Mouse (Mus musculus) left cerebral cortex, adult 9 months (tissue): Measurements from ENCODE around the gene Flt3l.
"Not testable (repeated sequence)": the region's sequence is repeated elsewhere in the genome, so short reads cannot be mapped to it uniquely, and the experiment has no call there.

Experiments used
- DNase-seq, 2 experiments: peaks; one replicate each; pipeline ENCODE4 v3.0.0; 2022; ENCODE audit warnings: low spot score in 2 of 2

The Flt3l gene

DNA sequence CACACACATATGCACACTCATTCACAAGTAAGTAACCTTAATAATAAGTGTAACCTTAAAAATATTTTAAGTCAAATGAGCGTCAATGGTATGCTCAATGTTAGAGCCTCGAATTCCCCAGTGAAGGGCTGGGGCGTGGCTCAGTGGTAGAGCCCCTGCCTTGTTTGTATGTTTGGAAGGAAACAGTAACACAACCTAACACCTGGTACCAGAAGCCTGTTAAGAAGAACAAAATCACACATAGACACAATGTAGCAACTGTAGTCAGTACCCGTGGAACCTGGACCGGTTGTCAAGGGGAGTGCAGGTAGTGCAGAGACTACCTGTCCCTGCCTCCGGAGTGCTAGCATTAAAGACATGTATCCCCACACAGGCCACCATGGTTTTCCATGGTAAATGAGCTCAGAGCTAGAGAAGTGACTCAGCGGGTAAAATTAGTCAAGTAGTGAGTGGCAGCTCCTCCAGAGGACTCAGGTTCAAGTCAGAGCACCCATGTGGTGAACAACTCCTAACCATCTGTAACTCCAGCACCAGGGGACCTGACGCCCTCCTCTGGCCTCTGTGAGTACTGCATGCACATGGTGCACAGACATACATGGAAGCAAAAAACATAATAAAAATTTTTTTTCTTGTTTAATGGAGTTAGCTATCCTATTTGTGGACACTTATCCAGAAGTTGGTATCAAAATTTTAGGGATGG is 37.5 kb downstream of the Flt3l start:
- no peak for DNase-seq

DNA sequence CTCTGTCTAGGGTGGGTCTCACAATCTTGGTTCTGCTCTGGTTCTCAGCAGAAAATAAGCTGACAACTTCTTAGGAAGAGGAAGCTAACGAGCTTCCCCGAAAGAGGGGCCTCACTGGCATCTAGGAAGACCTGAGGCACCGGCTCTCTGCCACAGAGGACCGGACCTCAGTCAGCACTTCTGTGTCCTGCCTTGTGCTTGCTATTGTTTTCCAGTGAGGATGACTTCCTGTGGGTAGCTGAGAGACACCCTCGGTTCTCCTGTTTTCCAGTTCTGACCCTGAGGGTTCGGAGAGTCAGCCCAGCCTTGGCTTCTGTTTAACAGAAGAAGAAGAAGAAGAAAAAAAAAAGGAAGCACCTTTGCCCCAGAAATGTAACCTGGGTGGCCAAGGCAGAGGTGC is 38.8 kb downstream of the Flt3l start:
- DNase-seq = no peak

DNA sequence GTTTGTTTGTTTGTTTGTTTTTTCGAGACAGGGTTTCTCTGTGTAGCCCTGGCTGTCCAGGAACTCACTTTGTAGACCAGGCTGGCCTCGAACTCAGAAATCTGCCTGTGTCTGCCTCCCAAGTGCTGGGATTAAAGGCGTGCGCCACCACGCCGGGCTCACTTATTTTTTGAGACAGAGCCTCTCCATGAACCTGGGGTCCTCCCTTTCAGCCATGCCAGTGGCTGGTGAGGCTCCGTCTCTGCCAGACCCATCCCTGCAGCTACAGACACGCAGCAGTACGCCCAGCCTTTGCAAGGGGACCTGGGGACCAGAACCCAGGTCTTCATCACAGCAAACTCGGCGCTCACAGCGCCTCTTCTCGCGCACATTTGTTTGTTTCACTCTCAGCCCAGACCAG is 40.3 kb downstream of the Flt3l start:
- not testable (repeated sequence) for DNase-seq

DNA sequence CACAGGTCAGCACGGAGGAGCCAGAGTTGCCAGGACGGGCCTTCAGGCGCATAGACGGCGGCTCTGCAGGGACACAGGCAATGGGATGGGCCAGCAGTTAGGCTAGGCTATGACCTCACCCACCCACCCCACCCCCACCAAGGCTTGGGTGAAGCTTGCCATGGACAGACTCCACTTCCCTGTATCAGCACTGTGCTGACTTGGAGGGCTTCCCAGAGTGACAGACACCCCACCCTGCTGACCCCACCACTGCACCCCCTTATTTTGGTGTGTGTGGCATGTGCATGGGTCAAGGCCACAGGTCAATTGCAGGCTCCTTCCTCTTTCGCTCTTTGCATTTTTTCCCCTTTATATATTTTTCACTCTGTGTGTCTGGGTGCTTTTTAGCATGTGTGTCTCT is 40.9 kb downstream of the Flt3l start:
- DNase-seq = no peak

DNA sequence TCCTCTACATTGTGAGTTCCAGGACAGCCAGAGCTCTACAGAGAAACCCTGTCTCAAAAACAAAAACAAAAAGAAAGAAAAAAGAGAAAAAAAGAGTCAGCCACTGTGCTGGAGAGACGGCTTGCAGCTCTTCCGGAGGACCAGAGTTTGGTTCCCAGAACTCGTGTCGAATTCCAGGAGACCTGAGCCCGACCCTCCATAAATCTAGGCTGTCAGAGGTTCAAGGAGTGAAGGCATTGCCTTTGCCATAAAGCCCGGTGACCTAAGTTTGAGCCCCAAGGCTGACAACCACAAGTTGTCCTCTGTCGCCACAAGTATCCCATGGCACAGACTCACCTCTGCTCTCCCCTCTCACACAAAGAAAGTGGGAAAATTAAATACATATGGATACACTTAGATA is 42.1 kb downstream of the Flt3l start:
- DNase-seq = no peak

DNA sequence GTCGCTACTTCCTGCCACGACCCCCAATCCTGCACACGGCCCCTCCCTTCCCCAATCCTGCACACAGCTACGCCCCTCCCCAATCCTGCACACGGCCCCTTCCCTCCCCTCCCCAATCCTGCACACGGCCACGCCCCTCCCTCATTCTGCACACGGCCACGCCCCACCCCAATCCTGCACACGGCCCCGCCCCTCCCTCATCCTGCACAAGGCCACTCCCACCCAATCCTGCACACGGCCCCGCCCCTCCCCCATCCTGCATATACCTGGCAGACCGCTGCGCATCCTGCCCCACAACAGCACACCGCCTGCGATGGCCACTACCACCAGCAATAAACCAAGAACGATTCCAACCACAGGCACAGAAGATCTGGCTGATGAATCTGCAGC is 42.7 kb downstream of the Flt3l start:
- DNase-seq = no peak

DNA sequence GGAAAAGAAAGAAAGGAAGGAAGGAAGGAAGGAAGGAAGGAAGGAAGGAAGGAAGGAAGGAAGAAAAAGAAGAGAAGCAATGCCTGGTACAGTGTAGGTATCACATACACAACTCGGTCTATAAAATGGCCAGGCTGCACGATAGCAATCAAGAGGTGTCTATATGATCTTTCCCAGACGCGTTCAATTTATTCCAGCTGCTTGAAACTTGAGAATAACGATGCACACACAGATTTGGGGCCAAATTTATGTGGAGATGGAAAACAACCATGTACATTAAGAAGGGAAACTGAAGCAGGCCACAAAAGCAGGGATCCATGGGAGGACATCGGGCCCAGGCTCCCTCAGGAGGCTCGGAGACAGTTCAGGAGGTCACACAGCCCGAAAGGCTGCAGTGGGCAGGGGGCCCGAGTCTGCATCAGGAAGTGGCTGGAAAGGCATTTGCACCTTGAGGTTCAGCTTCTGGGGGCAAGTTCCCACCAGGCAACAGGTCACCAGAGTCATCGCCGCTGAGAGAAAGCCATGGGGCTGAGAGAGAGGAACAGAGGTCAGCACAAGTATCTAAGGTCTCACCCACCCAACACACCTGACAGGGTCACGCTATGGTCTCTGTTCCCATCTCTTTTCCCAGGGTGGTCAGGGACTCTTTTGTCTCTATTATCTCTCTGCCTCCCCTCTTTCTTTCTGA is 43.3 kb downstream of the Flt3l start:
- no peak for DNase-seq

DNA sequence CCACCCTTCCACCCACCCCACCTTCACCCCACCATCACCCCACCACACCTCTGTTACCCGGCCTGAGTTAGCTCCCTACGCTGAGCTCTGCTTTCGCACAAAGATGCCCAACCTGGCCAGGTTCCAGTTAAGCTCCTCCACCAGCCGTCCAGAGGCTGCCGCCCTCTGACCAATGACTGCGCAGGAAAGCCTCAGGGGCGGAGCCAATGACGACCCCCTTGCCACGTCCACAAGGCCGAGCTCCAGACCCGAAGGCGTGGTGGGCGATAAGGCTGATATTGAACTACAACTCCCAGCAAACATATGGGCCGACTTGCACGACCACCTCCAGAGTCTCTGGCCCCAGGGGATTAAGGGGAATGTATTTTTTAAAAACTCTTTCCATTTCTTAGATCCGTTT is 44.2 kb downstream of the Flt3l start, which contains the start of gene Rcn3:
TSS of gene Rcn3 (minus strand) at position 174 of the 400 bp plus-strand sequence.
- DNase-seq = no peak

DNA sequence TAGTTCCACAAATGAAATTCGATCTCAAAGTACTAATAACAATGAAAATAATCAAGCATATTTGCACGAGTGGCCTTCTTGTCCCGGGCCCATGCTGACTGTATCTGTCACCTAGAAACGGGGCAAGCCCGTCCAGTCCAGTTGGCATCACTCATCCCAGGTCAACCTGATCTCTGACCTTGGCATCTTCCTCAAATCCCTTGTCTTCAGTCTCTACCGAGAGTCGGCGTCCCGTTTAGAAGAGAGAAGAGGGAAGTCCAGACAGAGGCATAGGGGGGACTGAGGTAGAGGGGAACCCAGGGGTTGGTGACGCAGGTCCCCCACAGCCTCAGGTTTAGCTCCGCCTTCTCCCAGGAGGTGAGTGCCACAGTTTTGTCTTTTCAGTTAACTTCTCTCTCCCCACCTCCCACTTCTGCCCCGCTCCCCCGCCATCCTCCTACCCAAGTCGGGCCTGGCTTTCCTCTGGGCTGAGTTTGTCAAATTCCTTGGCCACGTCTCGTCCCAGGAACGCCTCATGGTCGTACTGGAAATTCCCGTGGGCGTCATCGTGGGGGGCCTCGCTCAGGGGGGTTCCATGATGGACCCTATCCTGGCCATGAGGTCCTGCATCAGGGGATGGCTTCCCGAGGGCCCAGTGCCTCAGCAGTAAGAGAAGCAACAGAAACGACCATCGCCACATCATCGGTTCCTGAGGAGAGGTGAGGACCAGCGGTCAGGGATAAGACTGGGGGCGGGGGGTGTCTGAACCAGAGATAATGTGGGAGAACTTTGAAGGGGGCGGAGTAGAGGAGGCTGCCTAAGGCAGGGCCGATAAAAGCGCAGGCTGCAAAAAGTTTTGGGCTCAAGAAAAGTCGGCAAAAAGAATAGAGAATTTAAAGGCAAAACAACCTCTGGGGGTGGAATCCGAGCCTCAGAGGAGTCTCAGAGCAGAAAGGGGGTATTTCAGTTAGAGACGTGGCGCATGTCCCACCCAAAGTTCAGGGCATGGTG is 44.9 kb downstream of the Flt3l start:
- DNase-seq = no peak

DNA sequence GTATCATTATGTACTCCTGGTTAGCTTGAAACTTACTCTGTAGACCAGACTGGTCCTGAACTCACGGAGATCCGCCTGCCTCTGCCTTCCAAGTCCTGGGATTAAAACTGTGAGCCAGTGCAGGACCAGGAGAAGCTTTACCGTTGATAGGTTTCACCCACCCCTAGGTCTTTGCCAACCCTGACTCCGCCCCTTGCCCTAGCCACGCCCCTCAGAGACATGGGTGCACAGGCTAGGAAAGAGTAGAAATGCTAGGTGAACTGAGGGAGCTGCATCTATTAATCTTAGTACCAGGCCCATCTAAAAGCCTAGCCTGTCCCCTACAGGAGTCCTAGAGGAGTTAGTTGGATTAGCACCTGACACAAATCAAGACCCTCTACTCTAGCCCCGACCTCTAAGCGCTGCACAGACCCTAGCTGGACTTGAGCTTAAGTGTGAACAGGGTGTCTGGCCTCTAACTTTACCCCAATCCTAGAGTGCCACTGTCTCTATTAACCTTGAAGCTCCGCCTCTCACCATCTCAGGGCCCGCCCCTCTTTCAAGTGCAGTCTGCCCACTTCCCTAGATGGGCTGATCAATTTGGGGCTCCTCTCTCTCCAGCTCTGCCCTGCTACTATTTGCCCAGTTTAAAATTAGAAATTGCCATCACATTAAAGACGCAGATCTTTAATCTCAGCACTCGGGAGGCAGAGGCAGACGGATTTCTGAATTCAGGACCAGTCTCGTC is 45.8 kb downstream of the Flt3l start:
- DNase-seq = no peak

DNA sequence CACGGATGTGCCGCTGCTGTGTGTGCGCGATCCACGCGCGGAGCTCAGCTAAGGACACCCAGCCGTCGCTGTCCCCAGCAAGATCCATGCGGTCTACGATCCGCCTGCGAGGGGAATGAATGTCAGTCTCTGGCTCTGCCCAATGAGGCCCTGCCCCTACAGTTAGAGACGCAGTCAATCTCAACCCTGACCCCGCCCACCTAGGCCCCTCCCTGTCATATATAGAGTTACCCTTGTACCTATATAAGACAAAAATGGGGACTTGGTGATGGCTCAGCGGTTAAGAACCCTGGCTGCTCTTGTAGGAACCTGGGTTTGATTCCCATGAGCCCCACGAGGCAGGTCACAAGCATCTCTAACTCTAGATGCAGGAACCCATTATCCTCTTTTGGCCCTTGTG is 47.6 kb downstream of the Flt3l start:
- no peak for DNase-seq

DNA sequence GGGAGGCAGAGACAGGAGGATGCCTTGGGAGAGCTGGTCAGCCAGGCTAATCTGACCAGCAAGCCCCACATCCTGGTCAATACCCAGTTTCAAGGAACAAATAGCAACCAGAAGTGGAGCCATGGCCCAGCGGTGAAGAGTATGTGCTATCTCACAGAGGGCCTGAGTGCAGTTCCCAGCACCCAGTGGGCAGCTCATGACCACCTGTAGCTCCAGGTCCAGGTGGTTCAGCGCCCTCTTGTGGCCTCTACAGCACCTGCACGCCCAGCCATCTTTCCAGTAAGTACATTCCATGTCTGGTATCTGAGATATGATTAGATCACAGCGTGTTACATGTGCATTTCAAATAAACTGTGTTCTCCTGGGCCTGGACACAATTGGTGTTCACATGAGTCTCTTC is 50.1 kb downstream of the Flt3l start:
- DNase-seq = no peak

DNA sequence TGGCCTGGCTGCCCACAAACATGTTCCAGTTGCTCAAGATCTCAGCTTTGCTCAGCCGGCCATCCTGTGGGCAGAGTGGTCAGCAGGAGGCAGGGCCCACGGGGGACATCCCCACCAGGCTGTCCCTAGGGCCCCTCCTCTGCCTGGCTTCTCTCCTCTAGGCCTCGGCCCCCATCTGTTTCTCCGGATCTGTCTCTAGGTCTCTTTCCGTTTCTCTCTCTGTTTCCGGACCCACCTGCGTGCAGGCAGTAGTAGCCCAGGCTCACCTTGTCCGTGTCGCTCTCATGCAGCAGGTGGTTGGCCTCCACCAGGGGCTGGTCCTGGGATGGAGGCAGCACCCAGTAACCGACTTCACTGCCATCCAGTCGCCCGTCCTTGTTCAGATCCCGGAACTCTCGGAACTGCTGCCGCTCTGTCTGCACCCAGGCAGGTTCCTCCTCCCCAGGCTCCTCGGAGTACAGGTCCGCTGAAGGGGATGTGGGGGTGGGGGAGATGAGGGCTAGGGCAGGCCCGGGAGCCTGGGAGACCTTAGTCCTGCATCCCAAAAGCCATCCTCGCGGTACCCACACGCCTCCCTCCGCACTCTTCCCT is 52.8 kb downstream of the Flt3l start:
- DNase-seq = no peak

DNA sequence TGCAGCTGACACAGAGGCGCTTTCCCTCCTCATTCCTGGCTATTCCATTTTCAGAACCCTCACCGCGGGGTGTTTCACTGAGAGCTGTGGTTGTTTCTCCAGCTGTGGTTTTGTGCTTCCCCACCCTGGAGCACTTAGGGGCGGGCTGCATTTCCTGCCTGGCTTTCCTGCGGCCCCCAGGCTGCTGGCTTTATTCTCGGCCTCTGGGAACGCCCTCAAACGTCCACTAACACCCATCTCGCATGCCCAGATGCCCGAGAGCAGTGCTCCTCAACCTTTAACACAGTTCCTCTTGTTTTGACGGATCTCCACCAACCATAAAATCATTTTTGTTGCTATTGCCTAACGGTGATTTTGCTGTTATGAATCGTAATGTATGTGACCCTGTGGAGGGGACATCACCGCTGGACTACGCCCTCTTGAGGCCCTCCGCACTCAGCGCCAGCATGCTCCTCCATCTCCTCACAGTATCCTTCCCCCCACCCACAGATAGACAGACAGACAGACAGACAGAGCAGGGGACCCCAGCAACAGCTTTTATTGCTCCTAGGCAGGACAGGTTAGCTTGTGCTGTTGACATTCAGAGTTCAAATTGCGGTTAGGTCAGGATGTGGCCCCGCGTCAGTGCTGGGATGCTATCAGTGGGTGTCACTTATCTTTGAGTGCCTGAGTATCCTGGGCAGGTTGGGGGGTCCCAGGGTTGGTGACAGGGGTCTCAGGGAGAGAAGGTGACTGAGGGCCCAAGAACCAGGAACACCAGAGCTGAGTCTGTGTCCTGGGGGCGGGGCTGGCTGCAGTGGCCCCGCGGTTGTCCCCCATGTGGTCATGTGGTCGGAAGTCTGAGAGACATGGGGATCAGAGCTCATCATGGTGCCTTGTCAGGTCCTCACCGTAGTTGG is 53.6 kb downstream of the Flt3l start:
- peak in 1 of 2 experiments; percentile 19 for DNase-seq

DNA sequence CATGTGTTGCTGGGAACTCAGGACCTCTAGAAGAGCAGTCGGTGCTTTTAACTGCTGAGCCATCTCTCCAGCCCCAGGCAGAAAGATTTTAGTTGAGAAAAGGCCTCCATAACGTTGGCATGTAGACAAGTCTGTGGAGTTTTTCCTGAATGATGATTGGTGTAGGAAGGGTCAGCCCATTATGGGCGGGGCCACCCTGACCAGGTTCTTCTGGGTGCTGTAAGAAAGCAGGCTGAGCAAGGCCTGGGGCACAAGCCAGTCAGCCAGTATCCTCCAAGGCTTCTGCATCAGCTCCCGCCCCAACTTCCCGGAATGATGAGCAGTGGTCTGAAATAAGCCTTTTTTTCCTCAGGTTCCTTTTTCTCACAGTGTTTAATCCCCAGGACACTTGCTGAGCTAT is 55.2 kb downstream of the Flt3l start:
- DNase-seq = no peak

DNA sequence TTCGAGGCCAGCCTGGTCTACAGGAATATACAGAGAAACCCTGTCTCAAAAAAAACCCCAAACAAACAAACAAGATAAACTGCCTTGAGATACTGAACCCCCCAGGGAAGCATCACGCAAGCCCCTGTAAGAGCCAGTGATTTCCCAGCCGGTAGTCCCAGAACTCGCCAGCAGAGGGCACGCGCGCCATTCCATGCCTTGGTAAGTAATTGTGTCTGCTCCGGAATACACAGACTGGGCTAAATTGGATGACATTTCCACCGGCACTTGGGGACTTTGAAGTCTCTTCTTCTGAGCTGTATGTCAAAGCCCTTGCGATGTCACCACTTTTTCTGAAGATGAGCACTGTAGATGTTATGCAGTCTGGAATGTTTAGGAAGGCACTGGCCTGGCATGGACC is 56.4 kb downstream of the Flt3l start:
- DNase-seq = peak in 1 of 2 experiments; percentile 93
